Mouse (Mus musculus): ENCODE data around the gene Ctsr. TPM values are rescaled to one million over a fixed set of nuclear protein-coding genes. Genes with fewer than 3 reads are reported as not detected.
"Not testable (repeated sequence)": the region's sequence is repeated elsewhere in the genome, so short reads cannot be mapped to it uniquely, and the experiment has no call there.

The Ctsr gene
- total RNA-seq (2021), result not detected

- intact Hi-C loops (cut with DNase I), result no loop called here
- no peak for DNase-seq (ENCODE audit: extremely low spot score in 1 of 2, low spot score in 2 of 2)
These were observed at the start of gene Ctsr for GRCm38 (mm10) chr13:61164156-61164555. TSS of gene Ctsr (minus strand) at chr13:61164256.

GRCm38 (mm10) chr13:61203310-61203709 lies 39.3 kb upstream of the Ctsr start, which contains the start of gene Cts6:
TSS of gene Cts6 (minus strand) at chr13:61203410.
- intact Hi-C loops (cut with DNase I), result no loop called here
- no peak for DNase-seq (ENCODE audit: extremely low spot score in 1 of 2, low spot score in 2 of 2)

GRCm38 (mm10) chr13:61185151-61185933 lies 21.3 kb upstream of the Ctsr start:
- intact Hi-C loops (cut with DNase I); DNase-seq (ENCODE audit: extremely low spot score in 1 of 2, low spot score in 2 of 2): not testable (repeated sequence)

GRCm38 (mm10) chr13:61164622-61165021 lies 566 bp upstream of the Ctsr start:
- no peak for DNase-seq (ENCODE audit: extremely low spot score in 1 of 2, low spot score in 2 of 2)
- intact Hi-C loops (cut with DNase I), result no loop called here

Other genes starting within 250 kb of the Ctsr start
- not detected for gene Gm49393, start 228.7 kb downstream of the Ctsr start, total RNA-seq (2021)
- 1 to 10 TPM in 1 of 2 experiments, under 1 TPM in 1; 0.94 to 1.3 TPM for gene Gm49391, start 227.7 kb downstream of the Ctsr start, total RNA-seq (2021)
- 10 to 100 TPM; 21.9 to 25.6 TPM for gene Ctla2a, start 227.6 kb downstream of the Ctsr start, total RNA-seq (2021)
- not detected for gene Tpbpa, start 222.3 kb downstream of the Ctsr start, total RNA-seq (2021)
- not detected for gene Ctsj, start 158.3 kb downstream of the Ctsr start, total RNA-seq (2021)
- not detected for gene Ctsq, start 123.6 kb downstream of the Ctsr start, total RNA-seq (2021)
- gene Cts6, start 39.2 kb upstream of the Ctsr start, total RNA-seq (2021), result not detected
- not detected for gene Cts8, start 91.1 kb upstream of the Ctsr start, total RNA-seq (2021)
- gene Gm49398, start 124.6 kb upstream of the Ctsr start, total RNA-seq (2021), result not detected
- not detected for gene Cts7, start 193.9 kb upstream of the Ctsr start, total RNA-seq (2021)

Data from left cerebral cortex, postnatal 10 days (tissue).